Mouse (Mus musculus) heart, postnatal 10 days (tissue): ENCODE data around the gene Kirrel. TPM values are rescaled to one million over a fixed set of nuclear protein-coding genes. Genes with fewer than 3 reads are reported as not detected.
A peak's percentile ranks its signal among the peaks of the same experiment; 100 is the strongest.
"Not testable (repeated sequence)": the region's sequence is repeated elsewhere in the genome, so short reads cannot be mapped to it uniquely, and the experiment has no call there.

Experiments
- DNase-seq, 2 experiments: peaks; one replicate each; pipeline ENCODE4 v3.0.0; 2021
- intact Hi-C: fragments of 180-260 bp; cut with DNase I; formaldehyde crosslinking; loops from one replicate; pipeline ENCODE4 v1.15.1; 2025
- total RNA-seq, 2 experiments: library from RNA; stranded (reverse); gene quantifications; 2 replicates each; pipeline ENCODE4 v1.2.3; 2021

The Kirrel gene
- total RNA-seq, 2 experiments from 2014 or later, result 12.8 to 14.8 TPM

DNA sequence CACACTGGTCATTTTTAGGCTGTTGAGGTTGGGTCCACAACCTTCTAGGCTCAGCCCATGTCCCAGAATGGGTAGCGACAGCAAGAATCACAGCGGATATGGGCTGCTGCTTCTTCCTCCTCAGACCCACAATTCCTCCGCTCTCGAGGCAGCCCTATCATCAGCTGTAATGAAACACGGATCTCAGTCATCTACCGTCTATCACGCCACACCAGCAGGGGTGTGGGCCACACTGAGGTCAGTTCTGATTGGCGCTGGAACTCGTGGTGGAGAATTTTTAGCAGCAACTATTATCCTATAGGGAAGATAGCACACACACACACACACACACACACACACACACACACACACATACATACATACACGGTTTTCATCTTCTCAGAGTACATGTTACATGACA lies 25.1 kb downstream of the Kirrel start:
- intact Hi-C loops, result no loop called here
- DNase-seq, result no peak

DNA sequence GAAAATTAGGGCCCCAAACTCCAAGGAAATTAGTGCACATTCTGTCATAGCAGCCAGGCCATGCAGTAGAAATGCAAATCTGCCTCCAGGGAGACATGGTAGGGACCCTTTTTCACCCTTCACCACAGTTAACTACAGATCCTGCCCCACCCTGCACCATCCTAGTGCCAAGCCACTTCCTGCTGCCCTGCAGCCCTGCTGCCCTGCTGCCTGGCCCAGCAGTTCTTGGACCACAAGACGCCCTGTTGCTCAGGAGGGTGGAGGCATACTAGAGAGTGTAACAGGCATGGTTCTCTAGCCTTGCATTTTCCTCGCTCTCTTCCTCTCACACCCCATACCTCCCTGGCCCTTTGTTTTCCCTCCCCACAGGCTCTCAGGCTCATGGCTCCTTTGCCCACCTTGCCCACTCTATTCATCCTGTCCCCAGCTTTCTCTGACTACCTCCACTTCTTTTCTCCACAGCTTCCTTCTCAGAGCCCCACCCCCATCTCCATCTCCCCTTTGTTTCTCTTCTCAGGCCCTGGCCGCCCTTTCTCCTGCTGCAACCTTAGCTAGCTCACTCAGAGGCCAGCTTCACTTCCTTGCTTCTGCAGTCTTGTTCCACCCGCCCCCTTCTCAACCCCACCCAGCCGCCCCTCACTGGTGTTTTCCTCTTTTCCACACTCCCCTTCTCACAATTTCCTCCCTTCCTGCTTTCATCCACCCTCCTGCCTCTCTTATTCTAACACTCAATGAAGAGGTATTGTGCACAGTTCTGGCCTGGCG lies 29.9 kb downstream of the Kirrel start:
- DNase-seq, result no peak
- intact Hi-C loops, result no loop called here

- intact Hi-C loops, result no loop called here
- DNase-seq, result no peak
Observed at GRCm38 (mm10) chr3:87140284-87140683, 34.3 kb downstream of the Kirrel start.

DNA sequence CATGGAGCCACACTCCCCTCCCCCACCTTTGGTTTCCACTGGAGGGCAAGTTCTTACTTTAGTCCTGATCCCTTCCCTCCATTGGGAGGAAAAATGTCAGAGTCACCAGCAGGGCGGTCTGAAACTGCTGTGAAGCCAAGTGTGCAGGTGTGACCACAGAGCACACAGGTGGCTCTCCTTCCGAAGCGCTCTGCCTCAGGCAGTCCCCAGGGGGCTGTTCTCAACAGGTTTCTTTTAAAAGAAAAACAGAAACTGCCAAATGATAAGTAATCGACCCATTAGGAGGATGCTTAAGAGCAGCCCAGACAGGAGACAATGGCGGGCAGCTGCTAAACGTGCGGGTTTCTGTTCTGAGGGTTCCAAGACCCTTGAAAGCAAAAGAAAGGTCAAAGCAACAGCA lies 37.8 kb downstream of the Kirrel start:
- DNase-seq, result no peak
- intact Hi-C loops, result no loop called here

- intact Hi-C loops, result no loop called here
- no peak for DNase-seq
Observed at GRCm38 (mm10) chr3:87134951-87135350, 39.6 kb downstream of the Kirrel start.

- DNase-seq, result no peak
- intact Hi-C loops, result no loop called here
Observed at GRCm38 (mm10) chr3:87131694-87132347, 42.7 kb downstream of the Kirrel start.

DNA sequence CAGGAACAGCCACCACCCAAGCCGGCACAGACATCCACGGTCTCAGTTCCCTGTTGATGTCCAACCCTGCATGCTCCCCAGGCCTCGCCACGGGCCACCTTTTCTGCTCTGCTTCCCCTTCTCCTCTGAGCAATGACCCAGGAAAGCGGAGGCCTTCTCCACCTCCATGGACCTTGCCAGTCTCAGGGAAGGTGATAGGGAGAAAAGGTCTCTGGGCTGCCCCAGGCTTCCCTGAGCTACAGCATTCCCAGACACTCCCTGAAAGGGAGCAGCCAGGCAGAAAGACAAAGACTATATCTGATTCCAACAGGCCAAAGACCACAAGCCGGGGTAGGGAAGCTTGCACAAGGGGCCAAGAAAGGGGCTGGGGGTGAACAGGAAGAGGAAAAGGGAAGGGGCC lies 43.6 kb downstream of the Kirrel start:
- DNase-seq, result no peak
- intact Hi-C loops, result no loop called here

DNA sequence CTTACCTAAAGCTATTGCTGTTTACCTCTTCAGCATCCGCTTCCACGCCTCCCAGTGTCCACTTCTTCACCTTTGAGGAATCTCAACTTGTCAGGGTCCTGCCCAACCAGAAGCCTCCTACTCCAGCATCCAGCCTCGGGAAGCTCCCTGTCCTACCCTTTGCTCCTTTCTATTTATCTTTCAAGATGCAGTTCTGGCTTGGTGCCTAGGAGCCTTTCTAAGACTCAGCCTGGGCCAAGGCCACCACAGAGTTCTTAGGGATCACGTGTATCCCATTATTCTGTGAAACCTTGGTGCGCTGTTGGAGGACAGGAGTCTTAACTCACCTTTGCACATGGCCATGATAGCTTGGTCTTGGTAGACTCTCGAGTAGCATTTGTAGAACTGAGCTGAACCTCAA lies 50.8 kb downstream of the Kirrel start:
- no peak for DNase-seq
- intact Hi-C loops, result no loop called here

GRCm38 (mm10) chr3:87118214-87118613 lies 56.3 kb downstream of the Kirrel start:
- DNase-seq, result no peak

GRCm38 (mm10) chr3:87117632-87118031 lies 56.9 kb downstream of the Kirrel start:
- intact Hi-C loops, result no loop called here
- peak in 1 of 2 experiments; percentile 47 for DNase-seq

More at GRCm38 (mm10) chr3:87118214-87118613, 56.3 kb downstream of the Kirrel start:
- intact Hi-C loops, result no loop called here

GRCm38 (mm10) chr3:87115726-87116540 lies 58.6 kb downstream of the Kirrel start:
- no peak for DNase-seq
- intact Hi-C loops, result no loop called here

DNA sequence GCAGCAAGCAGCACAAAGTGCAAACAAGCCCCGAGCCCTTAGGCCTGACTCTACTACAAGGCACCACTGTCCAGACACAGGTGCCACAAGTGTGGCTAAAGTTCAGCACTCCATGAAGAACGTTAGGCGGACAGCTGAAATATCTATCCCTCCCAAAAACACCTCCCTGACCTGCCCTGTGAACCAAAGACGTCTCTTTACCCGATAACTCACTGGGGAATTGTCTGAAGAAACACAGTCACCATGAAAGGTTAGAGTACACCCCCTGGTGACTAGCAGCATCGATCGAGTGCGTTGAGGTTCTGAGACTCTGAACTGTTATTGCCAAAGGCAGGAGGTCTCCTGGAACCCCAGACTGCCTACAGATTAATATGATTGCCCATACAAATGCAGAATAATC lies 59.3 kb downstream of the Kirrel start:
- intact Hi-C loops, result no loop called here
- no peak for DNase-seq

DNA sequence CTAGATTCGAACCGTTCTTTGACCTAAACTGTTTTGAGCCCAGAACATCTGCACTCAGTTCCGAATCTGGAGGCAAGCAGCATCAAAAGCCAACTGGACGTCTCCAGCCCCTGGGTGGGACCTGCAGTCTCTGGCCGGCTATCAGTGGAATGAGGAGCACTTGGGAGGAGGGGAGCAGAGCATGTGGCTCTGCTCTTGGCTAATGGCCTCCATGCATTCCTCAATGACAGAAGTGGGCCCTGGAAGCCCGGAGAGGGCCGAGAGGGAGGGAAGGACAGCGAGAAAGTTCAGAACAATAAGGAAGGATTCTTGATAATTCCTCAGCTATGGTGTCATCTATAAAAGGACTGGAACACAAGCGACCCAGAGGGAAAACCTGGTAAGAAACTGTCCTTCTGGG lies 59.7 kb downstream of the Kirrel start:
- intact Hi-C loops, result no loop called here
- peak; percentile 70 to 72 for DNase-seq

DNA sequence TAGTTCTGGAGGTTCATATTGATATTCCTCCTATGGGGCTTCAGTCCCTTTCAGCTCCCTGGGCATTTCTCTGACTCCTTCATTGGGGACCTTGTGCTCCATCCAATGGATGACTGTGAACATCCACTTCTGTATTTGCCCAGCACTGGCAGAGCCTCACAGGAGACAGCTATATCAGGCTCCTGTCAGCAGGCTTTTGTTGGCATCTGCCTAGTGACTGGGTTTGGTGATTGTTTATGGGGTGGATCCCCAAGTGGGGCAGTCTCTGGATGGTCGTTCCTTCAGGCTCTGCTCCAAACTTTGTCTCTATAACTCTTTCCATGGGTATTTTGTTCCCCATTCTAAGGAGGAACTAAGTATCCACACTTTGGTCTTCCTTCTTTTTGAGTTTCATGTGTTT lies 60.7 kb downstream of the Kirrel start:
- DNase-seq, intact Hi-C loops: not testable (repeated sequence)

DNA sequence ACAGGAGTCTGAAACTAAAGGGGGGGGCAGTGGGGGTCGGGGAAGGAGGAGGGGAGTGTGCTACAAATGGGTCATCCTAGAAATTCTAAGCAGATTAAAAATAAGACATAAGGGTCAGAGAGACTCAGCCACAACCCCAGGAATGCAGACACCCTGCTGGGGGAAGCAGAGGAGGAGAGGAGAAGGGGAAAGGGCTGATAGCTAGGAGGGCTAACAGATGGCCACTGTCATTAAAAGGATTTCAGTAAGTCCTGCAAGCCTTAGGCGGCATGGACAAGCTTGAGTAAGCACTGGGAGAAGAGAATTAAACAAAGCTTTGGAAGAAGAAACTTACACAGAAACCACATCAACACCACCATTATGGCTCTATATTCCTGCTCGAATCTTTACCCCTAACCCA lies 62.3 kb downstream of the Kirrel start:
- intact Hi-C loops, result no loop called here

DNA sequence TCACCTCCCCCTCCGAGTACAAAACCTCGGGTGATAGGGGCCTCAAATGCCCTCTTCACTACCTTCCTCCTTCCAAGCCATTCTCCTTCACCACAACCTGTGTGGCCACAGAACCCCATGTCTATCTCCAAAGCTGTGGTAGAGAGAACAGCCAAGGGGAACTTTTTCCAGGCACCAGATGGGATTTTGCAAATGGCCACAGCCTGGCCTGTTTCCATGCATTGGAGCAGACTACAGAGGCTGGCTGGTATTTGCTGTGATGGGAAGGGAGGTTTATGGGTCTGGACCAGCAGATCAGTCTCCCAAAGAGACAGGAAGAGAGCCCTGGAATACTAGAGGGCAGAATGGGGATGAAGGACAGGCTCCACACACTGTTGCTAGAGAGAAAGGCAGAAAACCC lies 69.7 kb downstream of the Kirrel start:
- no peak for DNase-seq
- intact Hi-C loops, result no loop called here

More for the DNA sequence above, 62.3 kb downstream of the Kirrel start:
- DNase-seq, result no peak

- intact Hi-C loops, result no loop called here
- DNase-seq, result no peak
Observed at GRCm38 (mm10) chr3:87102346-87102745, 72.2 kb downstream of the Kirrel start.

DNA sequence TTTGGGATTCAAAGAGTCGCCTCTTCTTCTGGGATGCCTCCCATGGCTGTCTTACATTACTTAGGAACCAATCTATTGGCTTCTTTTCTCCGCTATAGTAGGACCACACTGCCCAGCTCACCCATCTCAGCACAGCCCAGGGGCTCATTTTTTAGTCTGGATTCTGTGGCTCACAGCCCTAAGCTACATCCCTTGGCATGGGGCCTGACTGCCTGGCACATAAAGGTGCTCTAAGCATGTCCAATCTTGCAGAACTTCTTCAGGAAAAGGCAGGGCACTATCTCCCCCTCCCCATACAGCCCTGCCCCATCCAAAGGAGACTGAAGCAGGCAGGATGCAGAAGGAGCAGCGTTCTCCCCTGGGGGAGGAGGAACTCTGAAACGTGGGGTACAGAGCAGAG lies 73.6 kb downstream of the Kirrel start:
- intact Hi-C loops, result no loop called here
- no peak for DNase-seq

DNA sequence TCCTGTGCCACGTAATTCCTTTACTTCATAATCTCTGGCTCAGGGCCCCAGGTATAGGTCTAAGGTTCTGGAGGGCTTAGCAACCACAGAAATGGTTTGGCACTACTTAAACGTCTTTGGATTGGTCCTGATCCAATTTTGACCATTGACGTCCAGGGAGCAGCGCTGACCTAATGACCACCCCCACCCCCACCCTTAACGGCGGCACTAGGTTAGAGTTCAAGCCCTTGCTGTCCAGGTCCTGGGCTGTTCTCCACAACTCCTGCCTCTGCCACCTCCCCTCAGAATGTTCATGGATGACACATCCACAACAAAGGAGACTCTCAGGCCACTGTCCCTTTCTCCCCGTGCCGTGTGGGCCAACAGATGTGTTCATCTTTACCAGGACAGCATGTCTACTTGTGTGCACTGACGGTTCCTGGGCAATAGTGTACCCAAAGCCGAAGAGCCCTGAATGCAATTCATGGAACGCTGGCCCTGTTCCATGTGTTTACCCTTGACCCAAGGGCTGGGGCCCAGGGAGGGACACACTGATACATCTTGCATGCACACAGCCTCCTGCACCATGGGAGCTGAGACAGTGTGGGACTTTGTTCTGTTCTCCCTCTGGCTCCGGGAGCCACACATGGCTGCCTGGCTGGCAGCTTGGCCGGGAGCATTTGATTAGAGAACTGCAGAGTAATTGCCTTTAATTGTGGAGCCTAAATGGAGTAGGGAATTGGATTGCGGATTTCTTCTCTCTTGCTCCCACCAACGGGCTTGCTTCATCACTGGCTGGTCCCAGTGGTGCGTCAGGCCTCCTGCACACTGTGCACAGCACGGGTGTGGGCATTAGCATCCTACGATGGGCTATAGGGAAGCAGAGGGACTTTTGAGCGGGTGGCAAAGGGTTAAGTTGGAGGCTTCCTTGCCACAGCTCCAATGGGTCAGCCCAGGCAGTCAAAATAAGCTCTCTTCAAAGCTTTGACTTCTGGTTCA lies 76.3 kb downstream of the Kirrel start:
- intact Hi-C loops, result no loop called here

DNA sequence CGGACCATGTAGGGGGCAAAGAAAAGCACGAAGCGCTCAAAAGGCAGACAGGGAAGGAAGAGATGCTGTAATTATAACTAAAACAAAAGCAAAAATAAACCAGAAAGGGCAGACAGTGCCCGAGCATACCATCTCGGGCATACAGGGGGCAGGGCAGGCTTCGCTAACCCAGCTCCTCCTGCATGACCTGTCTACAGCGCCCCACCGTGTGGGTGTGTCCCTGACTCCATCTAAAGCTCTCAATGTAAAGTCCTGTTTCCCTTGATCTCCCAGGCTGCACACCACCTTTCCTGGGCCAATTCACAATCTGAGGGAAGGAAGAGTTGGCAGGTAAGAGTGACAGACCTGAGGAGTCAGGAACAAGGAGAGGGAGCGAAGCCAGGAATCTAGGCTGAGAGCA lies 77.3 kb downstream of the Kirrel start:
- intact Hi-C loops, result no loop called here
- no peak for DNase-seq

More for the DNA sequence above, 76.3 kb downstream of the Kirrel start:
- DNase-seq, result no peak
